Mouse (Mus musculus): ENCODE measurements around the gene Erf.

Erf gene

GRCm38 (mm10) chr7:25240631-25241030, 9.9 kb downstream of the Erf start:
- TF ChIP-seq GATA4 (IDR thresholded peaks at IDR 0.05; ENCODE audit: insufficient replicate concordance, low read length), result no peak

- TF ChIP-seq GATA4 (IDR thresholded peaks at IDR 0.05; ENCODE audit: insufficient replicate concordance, low read length), result peak; percentile 7; the same call in 1 of the 2 replicates
Measured at GRCm38 (mm10) chr7:25238829-25239623, 11.5 kb downstream of the Erf start.

GRCm38 (mm10) chr7:25238015-25238706, 12.4 kb downstream of the Erf start:
- peak; percentile 74; the same call in 1 of the 2 replicates for TF ChIP-seq GATA4 (IDR thresholded peaks at IDR 0.05; ENCODE audit: insufficient replicate concordance, low read length)

GRCm38 (mm10) chr7:25237249-25238014, 13.1 kb downstream of the Erf start, which contains the start of gene Gsk3a:
Gsk3a (minus strand) TSS chr7:25237851.
- TF ChIP-seq GATA4 (IDR thresholded peaks at IDR 0.05; ENCODE audit: insufficient replicate concordance, low read length), result no peak

- TF ChIP-seq GATA4 (IDR thresholded peaks at IDR 0.05; ENCODE audit: insufficient replicate concordance, low read length), result no peak
Measured at GRCm38 (mm10) chr7:25235526-25235925, 15.0 kb downstream of the Erf start.

GRCm38 (mm10) chr7:25233061-25233460, 17.5 kb downstream of the Erf start:
- no peak for TF ChIP-seq GATA4 (IDR thresholded peaks at IDR 0.05; ENCODE audit: insufficient replicate concordance, low read length)

- no peak for TF ChIP-seq GATA4 (IDR thresholded peaks at IDR 0.05; ENCODE audit: insufficient replicate concordance, low read length)
Measured at GRCm38 (mm10) chr7:25232101-25232648, 18.4 kb downstream of the Erf start.

- TF ChIP-seq GATA4 (IDR thresholded peaks at IDR 0.05; ENCODE audit: insufficient replicate concordance, low read length), result no peak
Measured at GRCm38 (mm10) chr7:25230690-25231285, 19.8 kb downstream of the Erf start.

- no peak for TF ChIP-seq GATA4 (IDR thresholded peaks at IDR 0.05; ENCODE audit: insufficient replicate concordance, low read length)
Measured at GRCm38 (mm10) chr7:25227523-25228300, 22.8 kb downstream of the Erf start.

- TF ChIP-seq GATA4 (IDR thresholded peaks at IDR 0.05; ENCODE audit: insufficient replicate concordance, low read length), result no peak
Measured at GRCm38 (mm10) chr7:25222275-25222967, 28.1 kb downstream of the Erf start.

GRCm38 (mm10) chr7:25221102-25221883, 29.3 kb downstream of the Erf start, which contains the start of gene Zfp526:
Zfp526 (plus strand) TSS chr7:25221425.
- TF ChIP-seq GATA4 (IDR thresholded peaks at IDR 0.05; ENCODE audit: insufficient replicate concordance, low read length), result no peak

- TF ChIP-seq GATA4 (IDR thresholded peaks at IDR 0.05; ENCODE audit: insufficient replicate concordance, low read length), result no peak
Measured at GRCm38 (mm10) chr7:25220457-25221101, 30.0 kb downstream of the Erf start, which contains the start of gene Dedd2. Dedd2 (minus strand) TSS chr7:25220615.

Measured in liver, adult (tissue).